Mouse (Mus musculus) myocyte (in vitro differentiated cells): Measurements from ENCODE around the gene Dnajb8. TPM values are rescaled to one million over a fixed set of nuclear protein-coding genes. Genes with fewer than 3 reads are reported as not detected.

Experiments used
- H3K27me3 ChIP-seq: one replicate; pipeline ENCODE4 v1.6.1; 2011; ENCODE audit not compliant: control insufficient read depth, insufficient read depth, insufficient read length
- H3K36me3 ChIP-seq: one replicate; pipeline ENCODE4 v1.6.1; 2011; ENCODE audit not compliant: control insufficient read depth, insufficient read depth
- H3K4me2 ChIP-seq: one replicate; pipeline ENCODE4 v1.6.1; 2011; ENCODE audit warnings: low read depth, control low read depth
- H3K4me3 ChIP-seq: one replicate; pipeline ENCODE4 v1.5.1; 2011; ENCODE audit warnings: mild to moderate bottlenecking, control low read depth, moderate library complexity
- H3K79me2 ChIP-seq: one replicate; pipeline ENCODE4 v1.6.1; 2011; ENCODE audit not compliant: control insufficient read depth, insufficient read depth
- H3ac ChIP-seq: one replicate; pipeline ENCODE4 v1.6.1; 2011; ENCODE audit not compliant: control insufficient read depth, insufficient read length
- CEBPB ChIP-seq: IDR thresholded peaks from 2 replicates; pipeline ENCODE4 v1.6.1; 2011; ENCODE audit warnings: mild to moderate bottlenecking, moderate library complexity; ENCODE audit not compliant: poor library complexity, insufficient read depth, severe bottlenecking
- E2F4 ChIP-seq: IDR thresholded peaks from one replicate; pipeline ENCODE4 v1.6.1; 2011; ENCODE audit warnings: mild to moderate bottlenecking, control low read depth, moderate library complexity; ENCODE audit not compliant: insufficient read depth
- MAX ChIP-seq: IDR thresholded peaks from one replicate; pipeline ENCODE4 v1.6.1; 2011; ENCODE audit warnings: low read depth, mild to moderate bottlenecking, control low read depth
- MYOD1 ChIP-seq, 3 experiments: IDR thresholded peaks; one replicate each; pipeline ENCODE4 v1.6.1; 2011; ENCODE audit warnings: control low read depth in 2 of 3, low read depth in 2 of 3, mild to moderate bottlenecking in 2 of 3, moderate library complexity in 1 of 3; ENCODE audit not compliant: insufficient read length in 2 of 3, control insufficient read depth in 1 of 3
- MYOG ChIP-seq, 3 experiments: IDR thresholded peaks; one replicate each; pipeline ENCODE4 v1.6.1; 2011; ENCODE audit warnings: control low read depth in 2 of 3, low read depth in 2 of 3, mild to moderate bottlenecking in 2 of 3; ENCODE audit not compliant: insufficient read length in 2 of 3, control insufficient read depth in 1 of 3, insufficient read depth in 1 of 3
- POLR2A ChIP-seq: IDR thresholded peaks from one replicate; pipeline ENCODE4 v1.6.1; 2011; ENCODE audit warnings: low read depth, mild to moderate bottlenecking, control low read depth, moderate library complexity; ENCODE audit not compliant: insufficient read length
- POLR2AphosphoS2 ChIP-seq: IDR thresholded peaks from one replicate; pipeline ENCODE4 v1.6.1; 2011; ENCODE audit warnings: low read depth, control low read depth; ENCODE audit not compliant: insufficient read length
- REST ChIP-seq: IDR thresholded peaks from one replicate; pipeline ENCODE4 v1.6.1; 2011; ENCODE audit warnings: mild to moderate bottlenecking, control low read depth, moderate library complexity; ENCODE audit not compliant: insufficient read depth, insufficient read length
- SRF ChIP-seq: IDR thresholded peaks from one replicate; pipeline ENCODE4 v1.6.1; 2011; ENCODE audit warnings: low read depth; ENCODE audit not compliant: control insufficient read depth, insufficient read length
- TCF12 ChIP-seq: IDR thresholded peaks from one replicate; pipeline ENCODE4 v1.6.1; 2011; ENCODE audit warnings: mild to moderate bottlenecking, control low read depth; ENCODE audit not compliant: poor library complexity, insufficient read depth, severe bottlenecking
- TCF3 ChIP-seq: IDR thresholded peaks from one replicate; pipeline ENCODE4 v1.6.1; 2011; ENCODE audit warnings: low read depth, control low read depth; ENCODE audit not compliant: insufficient read length
- USF1 ChIP-seq: IDR thresholded peaks from one replicate; pipeline ENCODE4 v1.6.1; 2011; ENCODE audit warnings: low read depth, mild to moderate bottlenecking, control low read depth, moderate library complexity
- polyA plus RNA-seq: library from polyadenylated mRNA; unstranded; fragments of >200 nt; fragmentation: generic; extraction: Trizol; gene quantifications from one replicate; pipeline ENCODE4 v1.2.1, GENCODE M21; 2012; ENCODE audit warnings: missing spikeins

Dnajb8 gene
- polyA plus RNA-seq, 1 experiment = not detected

GRCm38 (mm10) chr6:88292274-88292909 is 70.3 kb downstream of the Dnajb8 start:
- no peaks in the 10 kb centered on the region for H3K27me3 ChIP-seq
- H3K4me3 ChIP-seq = no peak overlapping the region
- H3K4me2 ChIP-seq = no peak overlapping the region
- TF ChIP-seq SRF (no peak), E2F4 (no peak), POLR2A (no peak), REST (no peak), MYOD1 (IDR thresholded peaks at IDR 0.05; ENCODE audit: control insufficient read depth in 1 of 3, insufficient read length in 2 of 3, low read depth in 2 of 3) (no peak), TCF12 (no peak), MYOG (IDR thresholded peaks at IDR 0.05; ENCODE audit: control insufficient read depth in 1 of 3, insufficient read depth in 1 of 3, insufficient read length in 2 of 3, low read depth in 2 of 3) (no peak), TCF3 (no peak), CEBPB (no peak), MAX (no peak), USF1 (no peak), POLR2AphosphoS2 (no peak)
- no peaks in the 10 kb centered on the region for H3K79me2 ChIP-seq
- H3ac ChIP-seq = no peak overlapping the region
- no peaks in the 10 kb centered on the region for H3K36me3 ChIP-seq

DNA sequence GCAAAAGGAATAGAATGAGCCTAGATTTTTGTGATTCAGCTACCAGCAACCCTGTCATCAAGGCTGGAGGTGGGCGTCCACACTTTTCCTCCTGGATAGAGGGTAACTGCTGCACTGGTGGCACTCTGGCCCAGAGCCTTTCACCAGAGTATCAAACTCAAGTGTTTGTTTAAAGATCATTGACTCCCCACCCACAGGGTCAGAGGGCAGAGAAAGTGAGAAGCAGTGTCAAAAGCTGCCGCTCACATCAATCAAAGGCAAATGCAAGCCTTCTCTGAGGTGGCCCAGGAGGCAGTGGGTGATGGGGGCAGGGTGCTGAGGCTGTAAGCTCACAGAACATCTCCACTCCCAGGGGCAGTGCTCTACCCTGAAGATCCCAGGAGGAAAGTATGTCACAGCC is 77.4 kb downstream of the Dnajb8 start:
- Histone ChIP-seq H3K4me3 (no peak overlapping the region), H3ac (no peak overlapping the region), H3K36me3 (no peaks in the 10 kb centered on the region), H3K79me2 (no peaks in the 10 kb centered on the region), H3K27me3 (no peaks in the 10 kb centered on the region), H3K4me2 (no peak overlapping the region)
- TF ChIP-seq REST (no peak), USF1 (no peak), MAX (no peak), MYOG (IDR thresholded peaks at IDR 0.05; ENCODE audit: control insufficient read depth in 1 of 3, insufficient read depth in 1 of 3, insufficient read length in 2 of 3, low read depth in 2 of 3) (no peak), POLR2A (no peak), SRF (no peak), TCF12 (no peak)

GRCm38 (mm10) chr6:88301234-88301633 is 79.2 kb downstream of the Dnajb8 start:
- Histone ChIP-seq H3K4me3 (no peak overlapping the region), H3ac (no peak overlapping the region), H3K27me3 (no peaks in the 10 kb centered on the region), H3K36me3 (no peaks in the 10 kb centered on the region), H3K4me2 (no peak overlapping the region), H3K79me2 (no peaks in the 10 kb centered on the region)
- no peak for TF ChIP-seq SRF
- no peak for TF ChIP-seq REST
- TF ChIP-seq E2F4 = no peak
- no peak for TF ChIP-seq TCF3
- TF ChIP-seq POLR2A = no peak
- no peak for TF ChIP-seq MAX

Other genes starting within 250 kb of the Dnajb8 start
- 84.3 TPM for gene H1fx, start 240.6 kb upstream of the Dnajb8 start, polyA plus RNA-seq
- 181 TPM for gene Rab7, start 177.0 kb upstream of the Dnajb8 start, polyA plus RNA-seq
- gene Rpn1, start 137.8 kb upstream of the Dnajb8 start, polyA plus RNA-seq = 128 TPM
- gene Gata2, start 28.4 kb upstream of the Dnajb8 start, polyA plus RNA-seq = 19.3 TPM
- gene Eefsec, start 224.3 kb downstream of the Dnajb8 start, polyA plus RNA-seq = 14.5 TPM
- 58.6 TPM for gene Ruvbl1, start 243.1 kb downstream of the Dnajb8 start, polyA plus RNA-seq